Mouse (Mus musculus) cerebellum, adult 2 months (tissue): ENCODE measurements at regions not wholly inside any gene's neighbourhood (a gene's known extent, or its start where the extent isn't known, plus 50 kb on each side); places are given as distances from the start of the nearest gene placed in this dataset.

Experiments
- CTCF ChIP-seq: fragments of 200-500 bp; IDR thresholded peaks from 2 replicates; pipeline ENCODE4 v1.5.1; 2011; ENCODE audit warnings: low read depth, mild to moderate bottlenecking, control low read depth, low read length, moderate library complexity, borderline replicate concordance; ENCODE audit not compliant: insufficient read depth
- POLR2A ChIP-seq: fragments of 200-500 bp; IDR thresholded peaks from 2 replicates; pipeline ENCODE4 v1.6.1; 2011; ENCODE audit warnings: low read length, control low read depth, borderline replicate concordance; ENCODE audit not compliant: insufficient read depth

- TF ChIP-seq POLR2A = no peak
- TF ChIP-seq CTCF = no peak
These were observed 540.7 kb downstream of the Gm19410 start for GRCm38 (mm10) chr8:36306336-36306735.
